Mouse (Mus musculus): ENCODE measurements around the gene Stxbp1. TPM values are rescaled to one million over a fixed set of nuclear protein-coding genes. Genes with fewer than 3 reads are reported as not detected.
"Not testable (repeated sequence)": the region's sequence is repeated elsewhere in the genome, so short reads cannot be mapped to it uniquely, and the experiment has no call there.

The Stxbp1 gene
- polyA plus RNA-seq, 1 experiment from 2014 or later, result 22.4 TPM

DNA sequence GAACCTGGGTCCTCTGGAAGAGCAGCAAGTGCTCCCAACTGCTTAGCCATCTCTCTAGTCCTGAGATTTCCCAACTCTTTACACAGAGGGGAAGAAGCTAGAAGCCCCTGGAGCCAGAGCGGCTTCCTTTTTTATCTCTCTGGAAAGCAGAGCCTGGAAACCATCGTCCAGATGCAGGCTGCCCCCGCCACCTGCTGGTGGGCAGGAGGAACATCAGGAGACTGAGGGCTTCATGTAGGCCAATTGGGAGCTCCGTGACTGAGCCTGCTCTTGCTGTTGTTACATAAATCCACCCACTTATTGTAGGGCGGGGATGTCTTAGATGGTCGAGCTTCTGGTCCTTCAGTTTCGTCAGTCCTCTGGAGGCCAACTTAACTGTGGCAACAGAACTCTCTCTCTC, 10.5 kb upstream of the Stxbp1 start:
- Histone ChIP-seq H3K4me2 (replicated peaks; ENCODE audit: low read depth, low read length) (no peak overlapping the region), H3K27ac (ENCODE audit: low read length) (no peak overlapping the region), H3K9me3 (ENCODE audit: low read length) (no peaks in the 10 kb centered on the region), H3K27me3 (replicated peaks; ENCODE audit: insufficient read depth, low read length) (no peaks in the 10 kb centered on the region), H3K36me3 (ENCODE audit: insufficient read depth, low read length) (no peaks in the 10 kb centered on the region), H3K4me3 (ENCODE audit: low read depth, low read length) (no peak overlapping the region), H3K4me1 (ENCODE audit: insufficient read depth, low read depth, low read length) (no peaks in the 10 kb centered on the region), H3K9ac (replicated peaks; ENCODE audit: low read depth) (no peak overlapping the region)
- TF ChIP-seq EP300 (IDR thresholded peaks at IDR 0.05) (0 out of 2 replicates have a peak, but pooled peaks have one; percentile 17), CTCF (IDR thresholded peaks at IDR 0.05) (peak; percentile 97)
- DNase-seq (ENCODE audit: low spot score) (peak; percentile 95), ATAC-seq (peak; percentile 81)
- 2% methylated on average over 7 of the region's 7 CpGs for WGBS

DNA sequence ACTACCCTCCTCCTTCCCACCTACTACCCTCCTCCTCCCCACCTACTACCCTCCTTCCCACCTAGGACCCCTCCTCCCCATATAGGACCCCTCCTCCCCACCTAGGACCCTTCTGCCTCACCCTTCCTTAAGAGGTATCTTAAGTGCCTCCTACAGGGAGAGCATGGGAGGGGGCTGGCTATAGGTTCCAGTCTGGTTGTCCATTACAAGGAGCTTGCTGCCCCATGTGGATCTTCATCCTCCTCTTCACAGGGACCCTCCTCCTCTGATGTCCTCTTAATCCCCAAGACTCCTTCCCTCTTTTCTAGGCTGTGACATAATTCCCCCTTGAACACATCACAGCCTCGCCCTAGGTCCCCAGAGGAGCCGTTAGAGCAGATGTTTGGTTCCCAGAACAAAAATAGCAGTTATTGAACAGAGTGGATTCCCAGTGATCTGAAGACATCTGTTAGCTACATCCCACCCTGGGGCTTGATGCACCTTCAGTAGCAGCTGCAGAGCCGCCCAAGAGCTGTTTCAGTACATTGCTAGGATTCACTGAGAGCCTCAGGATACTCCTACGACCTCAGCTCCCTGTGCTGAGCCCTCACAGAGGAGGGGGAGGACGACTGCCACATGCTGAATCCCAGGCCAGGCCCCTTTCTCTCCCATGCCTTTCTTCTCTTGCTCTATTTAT, 8.9 kb upstream of the Stxbp1 start:
- DNase-seq (ENCODE audit: low spot score) (peak; percentile 7), ATAC-seq (no peak)
- Histone ChIP-seq H3K4me2 (replicated peaks; ENCODE audit: low read depth, low read length) (no peak overlapping the region), H3K27ac (ENCODE audit: low read length) (no peak overlapping the region), H3K4me1 (ENCODE audit: insufficient read depth, low read depth, low read length) (no peaks in the 10 kb centered on the region), H3K27me3 (replicated peaks; ENCODE audit: insufficient read depth, low read length) (no peaks in the 10 kb centered on the region), H3K9me3 (ENCODE audit: low read length) (no peaks in the 10 kb centered on the region), H3K36me3 (ENCODE audit: insufficient read depth, low read length) (no peaks in the 10 kb centered on the region), H3K9ac (replicated peaks; ENCODE audit: low read depth) (no peak overlapping the region), H3K4me3 (ENCODE audit: low read depth, low read length) (no peak overlapping the region)
- WGBS, result 48% methylated on average over 5 of the region's 5 CpGs
- no peak for TF ChIP-seq CTCF (IDR thresholded peaks at IDR 0.05)
- TF ChIP-seq EP300 (IDR thresholded peaks at IDR 0.05), result no peak

DNA sequence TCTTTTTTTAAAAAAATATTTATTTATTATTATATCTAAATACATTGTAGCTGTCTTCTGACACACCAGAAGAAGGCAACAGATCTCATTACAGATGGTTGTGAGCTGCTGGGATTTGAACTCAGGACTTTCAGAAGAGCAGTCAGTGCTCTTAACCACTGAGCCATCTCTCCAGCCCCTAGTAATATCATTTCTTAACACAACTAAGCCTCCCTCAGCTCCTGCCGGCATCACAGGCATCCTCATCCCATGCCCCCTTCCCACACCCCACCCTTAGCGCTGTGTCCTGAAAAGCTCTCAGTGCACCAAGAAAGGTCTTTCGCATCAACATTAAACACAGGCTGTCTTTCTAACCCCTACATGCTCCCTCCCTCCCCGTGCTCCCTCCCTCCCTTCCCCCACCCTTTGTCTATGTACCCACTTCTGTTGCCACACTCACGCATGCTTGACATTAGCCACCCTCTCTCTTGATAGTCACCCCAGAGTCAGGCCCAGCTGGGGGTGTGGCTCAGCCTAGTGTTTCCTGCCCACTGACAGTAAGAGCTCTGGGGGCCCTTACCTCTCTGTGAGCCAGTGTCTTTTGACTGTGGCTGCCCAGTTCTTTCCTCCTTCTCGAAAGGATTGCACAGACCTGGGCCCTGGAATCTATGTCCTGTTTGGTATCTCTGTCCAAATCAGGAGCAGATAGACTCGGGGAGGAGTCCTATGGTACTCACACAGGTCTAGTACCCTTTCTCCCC, 8.2 kb upstream of the Stxbp1 start:
- WGBS, result 49% methylated on average over 7 of the region's 7 CpGs
- TF ChIP-seq CTCF (IDR thresholded peaks at IDR 0.05), result no peak
- TF ChIP-seq EP300 (IDR thresholded peaks at IDR 0.05), result no peak
- H3K27me3 ChIP-seq (replicated peaks; ENCODE audit: insufficient read depth, low read length), result no peaks in the 10 kb centered on the region
- no peak overlapping the region for H3K4me3 ChIP-seq (ENCODE audit: low read depth, low read length)
- H3K9ac ChIP-seq (replicated peaks; ENCODE audit: low read depth), result no peak overlapping the region
- no peaks in the 10 kb centered on the region for H3K4me1 ChIP-seq (ENCODE audit: insufficient read depth, low read depth, low read length)
- DNase-seq (ENCODE audit: low spot score) (no peak), ATAC-seq (no peak)
- no peaks in the 10 kb centered on the region for H3K36me3 ChIP-seq (ENCODE audit: insufficient read depth, low read length)
- no peak overlapping the region for H3K4me2 ChIP-seq (replicated peaks; ENCODE audit: low read depth, low read length)
- H3K27ac ChIP-seq (ENCODE audit: low read length), result no peak overlapping the region
- H3K9me3 ChIP-seq (ENCODE audit: low read length), result no peaks in the 10 kb centered on the region

DNA sequence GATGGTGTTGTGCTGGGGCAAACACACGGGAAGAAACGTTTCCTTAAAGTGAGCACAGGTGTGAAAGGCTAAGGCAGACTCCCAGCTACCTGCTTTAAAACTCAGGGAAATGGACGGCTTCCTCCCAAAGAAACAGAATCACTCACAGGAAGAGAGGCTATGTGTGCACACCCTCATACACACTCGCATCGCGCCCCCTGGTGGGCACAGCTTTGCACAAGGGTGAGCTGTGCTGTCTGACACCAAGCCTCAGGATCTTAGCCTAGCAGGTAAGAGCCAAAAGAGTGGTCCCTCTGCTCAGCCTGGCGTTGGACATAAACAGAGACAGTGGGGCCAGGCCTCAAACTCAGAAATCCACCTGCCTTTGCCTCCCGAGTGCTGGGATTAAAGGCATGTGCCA, 7.2 kb upstream of the Stxbp1 start:
- Histone ChIP-seq H3K9ac (replicated peaks; ENCODE audit: low read depth) (no peak overlapping the region), H3K27me3 (replicated peaks; ENCODE audit: insufficient read depth, low read length) (no peaks in the 10 kb centered on the region), H3K36me3 (ENCODE audit: insufficient read depth, low read length) (no peaks in the 10 kb centered on the region), H3K4me2 (replicated peaks; ENCODE audit: low read depth, low read length) (no peak overlapping the region), H3K9me3 (ENCODE audit: low read length) (no peaks in the 10 kb centered on the region), H3K4me3 (ENCODE audit: low read depth, low read length) (no peak overlapping the region), H3K27ac (ENCODE audit: low read length) (no peak overlapping the region), H3K4me1 (ENCODE audit: insufficient read depth, low read depth, low read length) (no peaks in the 10 kb centered on the region)
- 2% methylated on average over 8 of the region's 8 CpGs for WGBS
- no peak for TF ChIP-seq EP300 (IDR thresholded peaks at IDR 0.05)
- TF ChIP-seq CTCF (IDR thresholded peaks at IDR 0.05), result peak; percentile 98
- peak; percentile 91 for DNase-seq (ENCODE audit: low spot score)
- peak; percentile 70 for ATAC-seq

DNA sequence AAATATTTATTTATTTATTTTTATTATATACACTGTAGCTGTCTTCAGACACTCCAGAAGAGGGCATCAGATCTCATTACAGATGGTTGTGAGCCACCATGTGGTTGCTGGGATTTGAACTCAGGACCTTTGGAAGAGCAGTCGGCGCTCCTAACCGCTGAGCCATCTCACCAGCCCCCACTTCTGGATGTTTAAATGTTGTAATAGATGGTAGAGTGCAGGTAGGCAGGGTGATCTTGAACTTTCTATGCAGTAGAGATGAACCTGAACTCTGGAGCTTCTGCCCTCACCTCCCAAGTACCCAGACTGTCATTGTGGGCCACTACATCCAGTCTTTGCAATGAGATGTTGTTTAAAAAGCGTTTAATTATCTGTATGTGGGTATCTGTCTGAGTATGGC, 6.7 kb upstream of the Stxbp1 start:
- H3K27me3 ChIP-seq (replicated peaks; ENCODE audit: insufficient read depth, low read length); H3K27ac ChIP-seq (ENCODE audit: low read length); ATAC-seq; H3K9me3 ChIP-seq (ENCODE audit: low read length); H3K36me3 ChIP-seq (ENCODE audit: insufficient read depth, low read length); DNase-seq (ENCODE audit: low spot score); H3K4me1 ChIP-seq (ENCODE audit: insufficient read depth, low read depth, low read length); H3K4me3 ChIP-seq (ENCODE audit: low read depth, low read length); H3K9ac ChIP-seq (replicated peaks; ENCODE audit: low read depth); H3K4me2 ChIP-seq (replicated peaks; ENCODE audit: low read depth, low read length): not testable (repeated sequence)
- 67% methylated on average over 4 of the region's 4 CpGs for WGBS

DNA sequence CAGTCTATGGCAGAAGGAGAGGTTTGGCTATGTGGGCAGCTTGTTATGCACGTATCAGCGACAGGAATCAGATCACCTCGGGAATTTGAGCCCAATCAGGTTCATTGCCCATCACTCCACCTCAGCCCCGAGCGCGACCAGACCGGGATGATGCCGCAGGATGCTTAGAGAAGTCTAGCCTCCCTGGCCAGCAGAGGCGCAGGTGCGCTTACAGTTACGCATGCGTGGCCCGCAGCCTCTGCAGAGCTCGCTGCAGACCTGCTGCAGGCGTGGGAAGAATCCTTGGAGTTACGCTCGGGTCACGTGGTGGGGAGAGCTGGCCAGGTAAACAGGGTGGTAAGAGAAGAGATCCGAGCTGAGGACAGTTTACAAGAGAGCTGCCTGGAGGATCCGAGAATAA, 5.1 kb upstream of the Stxbp1 start:
- peak; percentile 39 for ATAC-seq
- no peaks in the 10 kb centered on the region for H3K9me3 ChIP-seq (ENCODE audit: low read length)
- 4% methylated on average over 20 of the region's 20 CpGs for WGBS

More for the DNA sequence above, 5.1 kb upstream of the Stxbp1 start:
- Histone ChIP-seq H3K4me2 (replicated peaks; ENCODE audit: low read depth, low read length) (no peak overlapping the region), H3K9ac (replicated peaks; ENCODE audit: low read depth) (no peak overlapping the region), H3K4me3 (ENCODE audit: low read depth, low read length) (no peak overlapping the region), H3K27ac (ENCODE audit: low read length) (no peak overlapping the region), H3K4me1 (ENCODE audit: insufficient read depth, low read depth, low read length) (no peaks in the 10 kb centered on the region), H3K27me3 (replicated peaks; ENCODE audit: insufficient read depth, low read length) (no peaks in the 10 kb centered on the region), H3K36me3 (ENCODE audit: insufficient read depth, low read length) (no peaks in the 10 kb centered on the region)
- peak; percentile 77 for DNase-seq (ENCODE audit: low spot score)
- TF ChIP-seq EP300 (IDR thresholded peaks at IDR 0.05) (no peak), CTCF (IDR thresholded peaks at IDR 0.05) (peak; percentile 69)
